Comparison of ENCODE assay signal across 9 mouse cellular contexts in the genomic region with DNA sequence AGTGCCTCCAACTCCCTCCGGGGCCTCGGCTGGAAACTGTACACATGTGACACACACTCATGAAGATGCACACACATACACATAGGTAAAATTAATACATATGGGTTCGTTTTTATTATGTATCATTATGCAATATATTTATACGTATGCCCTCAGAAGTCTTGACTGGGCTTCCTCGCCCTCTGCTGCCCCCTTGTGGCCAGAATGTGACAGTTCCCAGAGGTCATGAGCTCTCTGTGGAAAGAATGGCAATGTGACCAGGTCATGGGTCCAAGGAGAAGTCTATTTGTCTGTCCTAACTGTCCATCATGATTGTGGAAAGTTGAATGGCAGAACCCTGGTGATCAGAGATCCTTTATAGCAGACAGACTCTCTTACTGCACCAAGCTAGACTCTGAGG. TPM values are rescaled to one million over a fixed set of nuclear protein-coding genes. Genes with fewer than 3 reads are reported as not detected.
DNase-seq lines count a peak whose midpoint lies in the region; ATAC-seq and TF ChIP-seq lines count a peak whose summit lies in the region.
"Had no signal": no experiment of that assay in that cellular context is flagged by ENCODE, and none has a peak within 500 bp of the region (broad histone marks: within the 10 kb centered on the region; RNA-seq: fewer than 3 reads in every experiment).

No protein-coding gene starts in this region.

- no peaks in the 10 kb centered on the region for H3K9me3 ChIP-seq in G1E (replicated peaks)
- H3K9me3 ChIP-seq in intestine, embryonic 15.5 days, result no peaks in the 10 kb centered on the region
- H3K9me3 ChIP-seq in neural tube, embryonic 11.5 days (ENCODE audit: control insufficient read depth, low read length), result no peaks in the 10 kb centered on the region
- H3K9me3 ChIP-seq: heart, embryonic 15.5 days had no signal

- DNase-seq in 416B (ENCODE audit: low read depth) (peak; percentile 73), G1E (ENCODE audit: low spot score) (peak; percentile 64)
- DNase-seq in cerebellum, adult 11 months, result peak; percentile 61
- DNase-seq in frontal cortex, postnatal 14 days (ENCODE audit: low spot score in 2 of 2), result peak; percentile 38 to 62
- DNase-seq in left cerebral cortex, postnatal 36 days (ENCODE audit: low spot score in 2 of 2), result peak; percentile 47 to 60
- DNase-seq in neural tube, embryonic 11.5 days (ENCODE audit: low spot score), result peak; percentile 78
- peak; percentile 72 for DNase-seq in thymus, postnatal 0 days (ENCODE audit: low spot score)

- H3K36me3 ChIP-seq in G1E (replicated peaks), result no peaks in the 10 kb centered on the region
- no peaks in the 10 kb centered on the region for H3K36me3 ChIP-seq in intestine, embryonic 15.5 days
- no peaks in the 10 kb centered on the region for H3K36me3 ChIP-seq in neural tube, embryonic 11.5 days (ENCODE audit: control insufficient read depth, insufficient read depth, low read length)
- H3K36me3 ChIP-seq: heart, embryonic 15.5 days had no signal

- ATAC-seq in G1E (ENCODE audit: extremely low read depth, insufficient number of reproducible peaks, low FRiP score, poor library complexity, severe bottlenecking), result peak; percentile 28; the same call in 1 of the 2 replicates
- peak; percentile 55 for ATAC-seq in intestine, embryonic 15.5 days
- no peak for ATAC-seq in neural tube, embryonic 11.5 days (ENCODE audit: insufficient read depth, low FRiP score, low TSS enrichment)

- H3K9ac ChIP-seq in intestine, embryonic 15.5 days, result no peak overlapping the region
- no peak overlapping the region for H3K9ac ChIP-seq in neural tube, embryonic 11.5 days (ENCODE audit: low read length)
- H3K9ac ChIP-seq: heart, embryonic 15.5 days had no signal

- H3K27ac ChIP-seq in intestine, embryonic 15.5 days, result no peak overlapping the region
- H3K27ac ChIP-seq in neural tube, embryonic 11.5 days (ENCODE audit: low read depth, low read length), result no peak overlapping the region
- H3K27ac ChIP-seq: heart, embryonic 15.5 days had no signal

- no peak overlapping the region for H3K4me3 ChIP-seq in G1E (ENCODE audit: low read depth, low read length)
- no peak overlapping the region for H3K4me3 ChIP-seq in intestine, embryonic 15.5 days (replicated peaks)
- H3K4me3 ChIP-seq in neural tube, embryonic 11.5 days (ENCODE audit: low read depth, low read length), result no peak overlapping the region
- H3K4me3 ChIP-seq: heart, embryonic 15.5 days had no signal

- H3K4me2 ChIP-seq in intestine, embryonic 15.5 days (replicated peaks), result no peak overlapping the region
- H3K4me2 ChIP-seq in neural tube, embryonic 11.5 days (ENCODE audit: low read depth), result no peak overlapping the region
- H3K4me2 ChIP-seq: heart, embryonic 15.5 days had no signal

- 23% methylated on average over 5 of the region's 5 CpGs for WGBS in intestine, embryonic 15.5 days
- WGBS in neural tube, embryonic 11.5 days, result 30% methylated on average over 5 of the region's 5 CpGs

- peaks cover 16% of the 10 kb centered on the region for H3K27me3 ChIP-seq in G1E (ENCODE audit: insufficient read depth, low read length)
- H3K27me3 ChIP-seq in intestine, embryonic 15.5 days (replicated peaks), result no peaks in the 10 kb centered on the region
- no peaks in the 10 kb centered on the region for H3K27me3 ChIP-seq in neural tube, embryonic 11.5 days (ENCODE audit: control insufficient read depth, insufficient read depth, low read length)

- no peaks in the 10 kb centered on the region for H3K4me1 ChIP-seq in G1E (ENCODE audit: insufficient read depth, low read depth, low read length)
- no peaks in the 10 kb centered on the region for H3K4me1 ChIP-seq in intestine, embryonic 15.5 days (replicated peaks)
- no peaks in the 10 kb centered on the region for H3K4me1 ChIP-seq in neural tube, embryonic 11.5 days (ENCODE audit: control insufficient read depth, insufficient read depth, low read length)
- H3K4me1 ChIP-seq: heart, embryonic 15.5 days had no signal

- intact Hi-C loops in left cerebral cortex, postnatal 36 days (cut with DNase I), result loop anchor here (5.0 kb wide), 1 partner anchor 113 kb away; no protein-coding TSS in a partner anchor

- TF ChIP-seq CTCF in G1E (IDR thresholded peaks at IDR 0.05; ENCODE audit: low read depth, low read length), result peak; percentile 68

RNA-seq across cellular contexts. Expression of a gene that starts 8.6 kb away (rescaled TPM):
- total RNA-seq in G1E (2014; fragmentation: Nextera tagmentation), result 0.19 and 0.60 TPM in 2 replicates
- total RNA-seq in G1E (2017), result 0.52 and 0.60 TPM in 2 replicates
- polyA plus RNA-seq in G1E (2012), result 0.34 and 0.88 TPM in 2 replicates
- 2.9 and 5.8 TPM in 2 replicates for polyA plus RNA-seq in intestine, embryonic 15.5 days (2015; fragmentation: Nextera tagmentation; extraction: Ambion mirVana)
- total RNA-seq in left cerebral cortex, postnatal 36 days (2021), result 10 to 100 TPM; 11.3 to 16.1 TPM
- polyA plus RNA-seq in neural tube, embryonic 11.5 days (2014; fragmentation: Nextera tagmentation; extraction: Ambion mirVana), result 11.0 and 13.1 TPM in 2 replicates
- polyA plus RNA-seq in thymus, postnatal 0 days (2015; fragmentation: Nextera tagmentation; extraction: Ambion mirVana), result 1.4 and 2.0 TPM in 2 replicates

RNA-seq across cellular contexts. Expression of a gene that starts 34.1 kb away (rescaled TPM):
- 86.3 and 99.5 TPM in 2 replicates for total RNA-seq in G1E (2014; fragmentation: Nextera tagmentation)
- total RNA-seq in G1E (2017), result 33.7 and 43.2 TPM in 2 replicates
- 399 and 473 TPM in 2 replicates for polyA plus RNA-seq in G1E (2012)
- 10.1 TPM in 2 replicates for polyA plus RNA-seq in intestine, embryonic 15.5 days (2015; fragmentation: Nextera tagmentation; extraction: Ambion mirVana)
- 1 to 10 TPM; 2.6 to 2.9 TPM for total RNA-seq in left cerebral cortex, postnatal 36 days (2021)
- 4.0 and 5.1 TPM in 2 replicates for polyA plus RNA-seq in neural tube, embryonic 11.5 days (2014; fragmentation: Nextera tagmentation; extraction: Ambion mirVana)
- polyA plus RNA-seq in thymus, postnatal 0 days (2015; fragmentation: Nextera tagmentation; extraction: Ambion mirVana), result 228 and 241 TPM in 2 replicates

RNA-seq across cellular contexts. Expression of a gene that starts 35.6 kb away (rescaled TPM):
- total RNA-seq in G1E (2014; fragmentation: Nextera tagmentation), result 35.8 and 44.2 TPM in 2 replicates
- total RNA-seq in G1E (2017), result 25.1 and 39.6 TPM in 2 replicates
- 137 and 138 TPM in 2 replicates for polyA plus RNA-seq in G1E (2012)
- polyA plus RNA-seq in intestine, embryonic 15.5 days (2015; fragmentation: Nextera tagmentation; extraction: Ambion mirVana), result 8.0 and 8.8 TPM in 2 replicates
- 10 to 100 TPM; 53.2 to 58.4 TPM for total RNA-seq in left cerebral cortex, postnatal 36 days (2021)
- polyA plus RNA-seq in neural tube, embryonic 11.5 days (2014; fragmentation: Nextera tagmentation; extraction: Ambion mirVana), result 17.0 and 17.3 TPM in 2 replicates
- polyA plus RNA-seq in thymus, postnatal 0 days (2015; fragmentation: Nextera tagmentation; extraction: Ambion mirVana), result 10.4 and 13.3 TPM in 2 replicates

RNA-seq across cellular contexts. Expression of a gene that starts 38.3 kb away (rescaled TPM):
- total RNA-seq in G1E (2014; fragmentation: Nextera tagmentation), result not detected in 2 replicates
- 0.11 TPM in 1 of 2 replicates, not detected in the other for total RNA-seq in G1E (2017)
- polyA plus RNA-seq in G1E (2012), result not detected in 2 replicates
- 13.1 and 15.2 TPM in 2 replicates for polyA plus RNA-seq in intestine, embryonic 15.5 days (2015; fragmentation: Nextera tagmentation; extraction: Ambion mirVana)
- total RNA-seq in left cerebral cortex, postnatal 36 days (2021), result not detected
- not detected in 2 replicates for polyA plus RNA-seq in neural tube, embryonic 11.5 days (2014; fragmentation: Nextera tagmentation; extraction: Ambion mirVana)
- 0.12 and 0.20 TPM in 2 replicates for polyA plus RNA-seq in thymus, postnatal 0 days (2015; fragmentation: Nextera tagmentation; extraction: Ambion mirVana)
- polyA plus RNA-seq: heart, embryonic 15.5 days had no signal

RNA-seq across cellular contexts. Expression of a gene that starts 42.2 kb away (rescaled TPM):
- total RNA-seq in G1E (2014; fragmentation: Nextera tagmentation) (1.9 and 2.2 TPM in 2 replicates), G1E (2017) (2.1 TPM in 2 replicates)
- 5.7 and 6.5 TPM in 2 replicates for polyA plus RNA-seq in G1E (2012)
- 2.7 and 3.0 TPM in 2 replicates for polyA plus RNA-seq in intestine, embryonic 15.5 days (2015; fragmentation: Nextera tagmentation; extraction: Ambion mirVana)
- total RNA-seq in left cerebral cortex, postnatal 36 days (2021), result under 1 TPM; 0.30 to 0.75 TPM
- polyA plus RNA-seq in neural tube, embryonic 11.5 days (2014; fragmentation: Nextera tagmentation; extraction: Ambion mirVana), result 2.3 and 2.4 TPM in 2 replicates
- 2.5 and 4.0 TPM in 2 replicates for polyA plus RNA-seq in thymus, postnatal 0 days (2015; fragmentation: Nextera tagmentation; extraction: Ambion mirVana)

Comparison
In these comparisons a context has a peak if more than half of its experiments do, and no peak if none do; other contexts are left out.
1. RNA of a gene that starts 34.1 kb away (polyA plus RNA-seq): 399 to 473 TPM in G1E and 228 to 241 TPM in thymus, postnatal 0 days; 10.1 TPM in intestine, embryonic 15.5 days and 4.0 to 5.1 TPM in neural tube, embryonic 11.5 days; every median in the first group is over 10 times any median in the second.
2. Peak in every context shown above with its lines, with median percentiles within 50 percentile points of each other: DNase-seq.